Mouse (Mus musculus) MEL (cell line): ENCODE results near the gene Nemp1.

Source experiments
- EP300 ChIP-seq, 2 experiments: IDR thresholded peaks; 2 replicates each; pipeline ENCODE4 v1.6.1; 2011; ENCODE audit warnings: improper control_type of control experiment in 2 of 2, low read length in 2 of 2, low read depth in 1 of 2, mild to moderate bottlenecking in 1 of 2
- MAFK ChIP-seq: IDR thresholded peaks from 2 replicates; pipeline ENCODE4 v1.6.1; 2011; ENCODE audit warnings: low read depth, mild to moderate bottlenecking, low read length, improper control_type of control experiment, borderline replicate concordance
- POLR2AphosphoS2 ChIP-seq: IDR thresholded peaks from 2 replicates; pipeline ENCODE4 v1.6.1; 2011; ENCODE audit warnings: low read length, improper control_type of control experiment

DNA sequence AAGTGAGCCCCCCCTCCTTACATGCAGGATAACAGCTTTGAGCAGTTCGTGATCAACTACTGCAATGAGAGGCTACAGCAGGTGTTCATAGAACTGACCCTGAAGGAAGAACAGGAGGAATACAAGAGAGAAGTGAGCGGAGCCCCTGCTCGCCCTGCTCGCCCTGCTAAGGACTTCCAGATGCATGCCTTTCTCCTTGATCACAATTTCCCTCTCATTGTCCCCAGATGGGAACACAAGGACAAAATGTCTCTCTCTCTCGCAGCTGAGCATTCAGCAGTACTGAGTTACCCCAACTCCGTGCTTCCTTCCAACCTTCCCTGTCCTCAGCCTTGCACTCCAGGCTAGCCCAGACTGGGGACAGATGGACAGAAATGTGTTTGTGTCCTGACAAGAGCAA lies 46.0 kb downstream of the Nemp1 start:
- TF ChIP-seq EP300 (IDR thresholded peaks at IDR 0.05; ENCODE audit: low read depth in 1 of 2, low read length in 2 of 2) (no peak), MAFK (no peak), POLR2AphosphoS2 (no peak)
